Mouse (Mus musculus): ENCODE measurements at regions not wholly inside any gene's neighbourhood (a gene's known extent, or its start where the extent isn't known, plus 50 kb on each side); places are given as distances from the start of the nearest gene placed in this dataset.

DNA sequence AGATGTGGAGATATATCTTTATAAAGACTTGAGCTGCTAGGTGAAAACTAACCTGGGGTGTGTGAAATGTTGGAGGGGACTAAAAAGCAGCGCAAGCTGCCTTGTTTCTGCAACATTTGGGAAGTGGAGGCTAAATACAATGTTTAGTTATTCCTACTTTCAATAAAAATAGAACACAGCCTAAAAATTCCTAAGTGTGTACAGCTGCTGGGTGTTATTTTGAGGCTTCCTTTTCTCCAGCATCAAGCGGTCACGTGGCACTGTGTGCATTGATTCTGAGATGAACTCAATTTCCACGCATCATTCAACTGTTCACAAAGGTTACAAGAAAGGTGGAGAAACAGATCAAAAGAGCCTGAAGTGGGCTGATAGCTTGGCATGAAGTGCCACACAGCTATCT lies 896.4 kb downstream of the Adgrl2 start:
- no peaks in the 10 kb centered on the region for H3K9me3 ChIP-seq (ENCODE audit: control insufficient read depth, low read length)
- WGBS = 72% methylated on average over 4 of the region's 4 CpGs

DNA sequence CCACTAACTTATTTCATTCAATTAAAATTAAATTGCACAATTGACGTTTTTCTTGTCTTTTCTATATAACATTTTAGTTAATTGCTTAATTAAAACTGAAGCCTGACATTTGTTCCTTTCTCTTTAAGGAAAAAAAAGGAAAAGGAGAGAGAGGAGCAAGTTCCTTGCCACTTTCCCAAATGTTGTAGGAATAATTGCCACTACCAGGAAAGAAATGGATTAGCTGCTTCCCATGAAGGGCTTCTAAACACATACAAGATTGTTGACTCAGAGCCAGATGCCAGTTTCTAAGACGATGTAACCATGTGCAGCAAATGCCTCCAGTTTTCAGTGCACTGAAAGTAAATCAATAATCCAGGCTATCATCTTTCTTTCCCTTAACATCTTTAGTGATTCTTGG lies 914.5 kb downstream of the Adgrl2 start:
- no peaks in the 10 kb centered on the region for H3K36me3 ChIP-seq (ENCODE audit: control insufficient read depth, insufficient read depth, low read length)
- H3K9me3 ChIP-seq (ENCODE audit: control insufficient read depth, low read length) = no peaks in the 10 kb centered on the region
- ATAC-seq (ENCODE audit: low read depth) = no peak
- H3K27ac ChIP-seq (replicated peaks; ENCODE audit: low read depth, low read length) = no peak overlapping the region
- H3K4me2 ChIP-seq (ENCODE audit: low read depth, low read length) = no peak overlapping the region
- H3K9ac ChIP-seq (ENCODE audit: low read depth, low read length) = no peak overlapping the region
- H3K4me1 ChIP-seq (ENCODE audit: control insufficient read depth, insufficient read depth, low read length) = no peaks in the 10 kb centered on the region
- 34% methylated on average over 2 of the region's 2 CpGs for WGBS
- no peaks in the 10 kb centered on the region for H3K27me3 ChIP-seq (replicated peaks; ENCODE audit: control insufficient read depth, insufficient read depth, low read length)
- peak; percentile 19 for DNase-seq (ENCODE audit: low spot score)
- no peak overlapping the region for H3K4me3 ChIP-seq (ENCODE audit: low read depth, low read length)

More for the DNA sequence above, 896.4 kb downstream of the Adgrl2 start:
- H3K4me2 ChIP-seq (ENCODE audit: low read depth, low read length) = no peak overlapping the region
- DNase-seq (ENCODE audit: low spot score) (no peak), ATAC-seq (ENCODE audit: low read depth) (no peak)
- no peak overlapping the region for H3K9ac ChIP-seq (ENCODE audit: low read depth, low read length)
- H3K27ac ChIP-seq (replicated peaks; ENCODE audit: low read depth, low read length) = no peak overlapping the region
- H3K4me3 ChIP-seq (ENCODE audit: low read depth, low read length) = no peak overlapping the region
- H3K36me3 ChIP-seq (ENCODE audit: control insufficient read depth, insufficient read depth, low read length) = no peaks in the 10 kb centered on the region
- H3K27me3 ChIP-seq (replicated peaks; ENCODE audit: control insufficient read depth, insufficient read depth, low read length) = no peaks in the 10 kb centered on the region
- no peaks in the 10 kb centered on the region for H3K4me1 ChIP-seq (ENCODE audit: control insufficient read depth, insufficient read depth, low read length)

DNA sequence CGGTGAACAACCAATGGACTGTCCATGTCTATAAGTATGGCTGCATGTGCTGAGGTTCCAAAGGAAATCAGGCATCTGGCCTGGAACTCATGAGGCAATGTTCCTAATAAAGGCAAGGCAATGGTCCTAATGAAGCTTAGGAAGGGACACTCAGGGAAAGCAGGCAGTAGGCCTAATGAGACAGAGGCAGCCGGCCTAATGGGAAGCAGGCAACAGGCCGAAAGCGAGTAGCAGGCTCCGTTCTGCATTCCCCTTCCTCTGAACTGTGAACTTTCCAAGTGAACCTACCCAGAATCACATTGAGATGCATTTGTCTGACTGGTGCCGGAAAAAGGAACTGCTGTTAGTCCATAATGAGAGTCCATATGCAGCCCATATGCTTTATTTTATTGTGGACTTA lies 923.7 kb downstream of the Adgrl2 start:
- Histone ChIP-seq H3K27me3 (replicated peaks; ENCODE audit: control insufficient read depth, insufficient read depth, low read length) (no peaks in the 10 kb centered on the region), H3K9me3 (ENCODE audit: control insufficient read depth, low read length) (no peaks in the 10 kb centered on the region), H3K4me2 (ENCODE audit: low read depth, low read length) (no peak overlapping the region), H3K9ac (ENCODE audit: low read depth, low read length) (no peak overlapping the region), H3K4me1 (ENCODE audit: control insufficient read depth, insufficient read depth, low read length) (no peaks in the 10 kb centered on the region), H3K4me3 (ENCODE audit: low read depth, low read length) (no peak overlapping the region), H3K27ac (replicated peaks; ENCODE audit: low read depth, low read length) (no peak overlapping the region), H3K36me3 (ENCODE audit: control insufficient read depth, insufficient read depth, low read length) (no peaks in the 10 kb centered on the region)
- 61% methylated on average over 6 of the region's 6 CpGs for WGBS
- no peak for DNase-seq (ENCODE audit: low spot score)
- ATAC-seq (ENCODE audit: low read depth) = no peak

DNA sequence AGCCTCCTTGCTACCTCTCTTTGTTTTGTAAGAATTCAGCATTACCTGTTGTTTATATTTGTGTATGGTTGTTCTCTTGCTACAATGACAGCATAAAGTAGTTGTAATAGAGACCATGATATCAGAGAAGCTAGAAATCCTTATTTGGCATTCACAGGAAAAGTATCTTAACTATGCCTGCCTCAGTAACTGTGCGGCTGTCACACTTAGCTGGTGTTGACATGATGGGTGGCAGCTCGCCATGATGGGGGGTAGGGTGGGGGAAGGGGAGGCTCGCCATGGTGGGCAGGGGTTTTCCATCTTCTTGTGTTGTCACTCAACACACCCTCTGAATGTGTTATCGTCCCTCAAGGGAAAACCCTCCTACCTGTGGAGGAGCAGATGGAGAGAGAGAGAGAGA lies 934.3 kb downstream of the Adgrl2 start:
- WGBS = 55% methylated on average over 4 of the region's 4 CpGs
- H3K36me3 ChIP-seq (ENCODE audit: control insufficient read depth, insufficient read depth, low read length) = no peaks in the 10 kb centered on the region
- H3K4me2 ChIP-seq (ENCODE audit: low read depth, low read length) = no peak overlapping the region
- H3K9me3 ChIP-seq (ENCODE audit: control insufficient read depth, low read length) = no peaks in the 10 kb centered on the region
- no peaks in the 10 kb centered on the region; the same call in 1 of the 2 replicates for H3K4me1 ChIP-seq (ENCODE audit: control insufficient read depth, insufficient read depth, low read length)
- no peak overlapping the region for H3K4me3 ChIP-seq (ENCODE audit: low read depth, low read length)
- no peak overlapping the region for H3K27ac ChIP-seq (replicated peaks; ENCODE audit: low read depth, low read length)
- no peak for ATAC-seq (ENCODE audit: low read depth)
- no peak overlapping the region for H3K9ac ChIP-seq (ENCODE audit: low read depth, low read length)
- DNase-seq (ENCODE audit: low spot score) = no peak
- no peaks in the 10 kb centered on the region for H3K27me3 ChIP-seq (replicated peaks; ENCODE audit: control insufficient read depth, insufficient read depth, low read length)

DNA sequence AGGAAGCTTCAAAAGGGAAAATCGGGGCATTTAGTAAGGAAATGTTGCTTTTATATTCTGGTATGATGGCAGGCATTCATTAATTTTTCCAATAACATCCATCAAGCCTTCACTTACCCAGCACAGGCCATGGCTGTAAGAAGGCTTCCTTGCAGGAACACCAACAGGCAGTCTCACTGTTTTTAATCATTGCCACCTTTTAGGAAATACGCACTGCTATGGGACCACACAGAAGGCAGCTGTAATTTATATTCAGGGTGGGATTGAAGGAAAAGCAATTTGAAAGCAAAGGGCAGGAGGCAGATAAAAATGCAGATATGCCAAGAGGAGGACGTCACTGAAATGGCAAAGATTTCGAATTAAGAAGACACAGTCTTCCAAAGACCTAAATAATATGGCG lies 937.8 kb downstream of the Adgrl2 start:
- Histone ChIP-seq H3K27ac (replicated peaks; ENCODE audit: low read depth, low read length) (no peak overlapping the region), H3K4me3 (ENCODE audit: low read depth, low read length) (no peak overlapping the region), H3K9me3 (ENCODE audit: control insufficient read depth, low read length) (no peaks in the 10 kb centered on the region), H3K4me2 (ENCODE audit: low read depth, low read length) (no peak overlapping the region), H3K9ac (ENCODE audit: low read depth, low read length) (no peak overlapping the region), H3K27me3 (replicated peaks; ENCODE audit: control insufficient read depth, insufficient read depth, low read length) (no peaks in the 10 kb centered on the region), H3K4me1 (ENCODE audit: control insufficient read depth, insufficient read depth, low read length) (no peaks in the 10 kb centered on the region; the same call in 1 of the 2 replicates), H3K36me3 (ENCODE audit: control insufficient read depth, insufficient read depth, low read length) (no peaks in the 10 kb centered on the region)
- 49% methylated on average over 5 of the region's 5 CpGs for WGBS
- DNase-seq (ENCODE audit: low spot score) (no peak), ATAC-seq (ENCODE audit: low read depth) (no peak)

DNA sequence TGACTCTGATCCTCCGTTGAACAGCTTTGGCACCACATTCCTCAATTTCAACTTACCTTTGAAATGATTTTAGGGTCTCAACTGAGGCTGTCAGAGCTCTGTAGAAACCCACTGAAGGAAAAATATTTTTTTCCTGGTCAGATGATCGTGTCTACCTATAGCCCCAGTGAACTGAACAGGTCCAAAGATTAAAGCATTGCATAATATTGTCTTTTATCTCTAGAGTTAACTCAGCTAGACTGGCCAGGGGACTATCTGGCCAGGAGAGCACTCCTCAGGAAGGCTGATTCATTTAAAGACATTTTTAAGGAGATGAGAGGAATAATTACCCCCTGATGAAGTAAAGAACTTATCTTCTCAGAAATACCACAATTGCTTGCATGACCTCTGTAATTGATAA lies 942.1 kb downstream of the Adgrl2 start:
- no peak overlapping the region for H3K27ac ChIP-seq (replicated peaks; ENCODE audit: low read depth, low read length)
- no peaks in the 10 kb centered on the region for H3K27me3 ChIP-seq (replicated peaks; ENCODE audit: control insufficient read depth, insufficient read depth, low read length)
- H3K4me3 ChIP-seq (ENCODE audit: low read depth, low read length) = no peak overlapping the region
- H3K9me3 ChIP-seq (ENCODE audit: control insufficient read depth, low read length) = no peaks in the 10 kb centered on the region
- no peaks in the 10 kb centered on the region for H3K36me3 ChIP-seq (ENCODE audit: control insufficient read depth, insufficient read depth, low read length)
- WGBS = 91% methylated on average over 2 of the region's 2 CpGs
- no peak overlapping the region for H3K4me2 ChIP-seq (ENCODE audit: low read depth, low read length)
- DNase-seq (ENCODE audit: low spot score) (no peak), ATAC-seq (ENCODE audit: low read depth) (no peak)
- no peak overlapping the region for H3K9ac ChIP-seq (ENCODE audit: low read depth, low read length)
- H3K4me1 ChIP-seq (ENCODE audit: control insufficient read depth, insufficient read depth, low read length) = no peaks in the 10 kb centered on the region

DNA sequence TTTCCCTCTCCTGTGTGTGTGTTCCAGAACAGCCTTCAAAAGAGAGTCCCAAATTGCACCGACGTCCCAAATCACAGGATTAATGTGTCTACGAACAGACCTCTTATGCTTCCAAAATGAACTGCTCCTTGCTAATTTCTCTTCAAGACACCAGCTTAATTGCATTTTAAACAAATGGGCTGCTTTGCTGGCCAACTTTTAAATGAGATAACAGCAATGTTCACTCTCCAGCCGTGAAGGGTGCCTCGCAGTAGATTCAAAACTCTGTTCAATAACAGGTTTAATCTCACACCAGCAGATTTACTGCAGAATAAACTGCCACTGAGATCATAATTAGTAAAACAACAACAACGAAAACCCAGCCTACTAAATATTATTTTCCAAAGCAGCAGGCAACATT lies 957.8 kb downstream of the Adgrl2 start:
- ATAC-seq (ENCODE audit: low read depth) (no peak), DNase-seq (ENCODE audit: low spot score) (no peak)
- 64% methylated on average over 6 of the region's 6 CpGs for WGBS
- no peak overlapping the region for H3K27ac ChIP-seq (replicated peaks; ENCODE audit: low read depth, low read length)
- H3K9ac ChIP-seq (ENCODE audit: low read depth, low read length) = no peak overlapping the region
- H3K9me3 ChIP-seq (ENCODE audit: control insufficient read depth, low read length) = no peaks in the 10 kb centered on the region
- no peak overlapping the region for H3K4me3 ChIP-seq (ENCODE audit: low read depth, low read length)
- no peaks in the 10 kb centered on the region for H3K36me3 ChIP-seq (ENCODE audit: control insufficient read depth, insufficient read depth, low read length)
- H3K4me2 ChIP-seq (ENCODE audit: low read depth, low read length) = 0 out of 2 replicates have a peak overlapping the region, but pooled peaks have one; percentile 3
- H3K4me1 ChIP-seq (ENCODE audit: control insufficient read depth, insufficient read depth, low read length) = no peaks in the 10 kb centered on the region
- H3K27me3 ChIP-seq (replicated peaks; ENCODE audit: control insufficient read depth, insufficient read depth, low read length) = no peaks in the 10 kb centered on the region

DNA sequence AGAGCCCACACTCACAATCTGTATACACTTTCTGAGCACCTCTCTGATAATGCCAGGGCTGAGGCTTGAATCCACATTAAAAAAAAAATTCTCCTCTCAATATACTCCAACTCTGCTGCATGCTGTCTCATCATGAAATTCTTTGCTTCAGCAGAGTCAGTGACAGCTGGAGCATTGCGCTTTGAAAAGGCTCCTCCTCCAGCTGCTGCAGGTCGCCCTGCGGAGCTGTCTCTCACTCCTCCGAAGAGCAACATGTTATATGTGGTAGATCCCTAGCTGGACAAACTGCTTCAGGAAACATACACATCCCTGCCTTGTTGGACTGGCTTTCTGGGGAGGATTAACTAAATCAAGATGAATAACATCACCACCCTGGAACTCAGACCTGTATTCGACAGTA lies 984.5 kb downstream of the Adgrl2 start:
- 0 out of 2 replicates have a peak, but pooled peaks cover 4% of the 10 kb centered on the region for H3K4me1 ChIP-seq (ENCODE audit: control insufficient read depth, insufficient read depth, low read length)
- no peak overlapping the region for H3K4me3 ChIP-seq (ENCODE audit: low read depth, low read length)
- H3K9me3 ChIP-seq (ENCODE audit: control insufficient read depth, low read length) = no peaks in the 10 kb centered on the region
- H3K27me3 ChIP-seq (replicated peaks; ENCODE audit: control insufficient read depth, insufficient read depth, low read length) = no peaks in the 10 kb centered on the region
- H3K4me2 ChIP-seq (ENCODE audit: low read depth, low read length) = no peak overlapping the region
- no peak overlapping the region for H3K27ac ChIP-seq (replicated peaks; ENCODE audit: low read depth, low read length)
- ATAC-seq (ENCODE audit: low read depth) (no peak), DNase-seq (ENCODE audit: low spot score) (peak; percentile 45)
- WGBS = 32% methylated on average over 5 of the region's 5 CpGs
- H3K9ac ChIP-seq (ENCODE audit: low read depth, low read length) = no peak overlapping the region
- H3K36me3 ChIP-seq (ENCODE audit: control insufficient read depth, insufficient read depth, low read length) = no peaks in the 10 kb centered on the region

DNA sequence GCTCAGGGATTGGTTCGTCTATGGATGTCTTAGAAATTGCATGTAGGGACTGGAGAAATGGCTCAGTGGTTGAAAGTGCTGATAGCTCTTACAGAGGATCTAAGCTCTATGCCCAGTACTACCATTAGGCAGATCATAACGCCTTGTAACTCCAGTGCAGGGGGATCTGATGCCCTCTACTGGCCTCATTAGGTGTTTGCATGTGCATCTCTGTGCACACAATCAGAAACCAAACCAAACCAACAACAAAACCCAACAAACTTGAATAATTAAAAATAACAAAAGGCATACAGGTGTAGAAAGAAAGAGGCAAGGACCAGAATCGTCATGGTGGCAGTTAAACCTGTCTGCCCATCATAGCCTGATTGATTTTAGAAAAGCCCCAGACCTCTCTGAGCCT lies 986.3 kb downstream of the Adgrl2 start:
- H3K9me3 ChIP-seq (ENCODE audit: control insufficient read depth, low read length) = no peaks in the 10 kb centered on the region
- no peak overlapping the region for H3K27ac ChIP-seq (replicated peaks; ENCODE audit: low read depth, low read length)
- no peaks in the 10 kb centered on the region for H3K27me3 ChIP-seq (replicated peaks; ENCODE audit: control insufficient read depth, insufficient read depth, low read length)
- H3K36me3 ChIP-seq (ENCODE audit: control insufficient read depth, insufficient read depth, low read length) = no peaks in the 10 kb centered on the region
- H3K4me3 ChIP-seq (ENCODE audit: low read depth, low read length) = no peak overlapping the region
- WGBS = 60% methylated on average over 3 of the region's 3 CpGs
- H3K4me1 ChIP-seq (ENCODE audit: control insufficient read depth, insufficient read depth, low read length) = 0 out of 2 replicates have a peak, but pooled peaks cover 4% of the 10 kb centered on the region
- DNase-seq (ENCODE audit: low spot score) (no peak), ATAC-seq (ENCODE audit: low read depth) (no peak)
- H3K4me2 ChIP-seq (ENCODE audit: low read depth, low read length) = no peak overlapping the region
- no peak overlapping the region for H3K9ac ChIP-seq (ENCODE audit: low read depth, low read length)

All from embryonic facial prominence, embryonic 14.5 days (tissue).